Mouse (Mus musculus) left cerebral cortex, adult 2 months (tissue): Measurements from ENCODE around the gene Tpgs1. TPM values are rescaled to one million over a fixed set of nuclear protein-coding genes. Genes with fewer than 3 reads are reported as not detected.
A peak's percentile ranks its signal among the peaks of the same experiment; 100 is the strongest.

ENCODE experiments used
- DNase-seq, 2 experiments: peaks; one replicate each; pipeline ENCODE4 v3.0.0; 2021 to 2022; ENCODE audit warnings: low spot score in 2 of 2, mixed read lengths in 1 of 2; ENCODE audit errors: extremely low spot score in 1 of 2
- H3K27ac ChIP-seq: fragments of 200-600 bp; 2 replicates; pipeline ENCODE4 v1.8.1; 2022
- H3K4me3 ChIP-seq: fragments of 200-600 bp; 2 replicates; pipeline ENCODE4 v1.8.1; 2022
- CTCF ChIP-seq: fragments of 200-600 bp; IDR thresholded peaks from 2 replicates; pipeline ENCODE4 v1.8.1; 2022; ENCODE audit warnings: antibody characterized with exemption, mild to moderate bottlenecking, moderate library complexity
- intact Hi-C: fragments of 180-260 bp; cut with DNase I; formaldehyde crosslinking; loops from one replicate; pipeline ENCODE4 v1.15.1; 2025
- total RNA-seq, 2 experiments: library from RNA; stranded (reverse); gene quantifications; 2 replicates each; pipeline ENCODE4 v1.2.3; 2021

Tpgs1 gene
- total RNA-seq, 2 experiments from 2014 or later: 79.3 to 80.6 TPM

GRCm38 (mm10) chr10:79645711-79646110 is 23.5 kb upstream of the Tpgs1 start, which contains the start of gene Odf3l2:
Gene Odf3l2, minus strand, starts transcription at chr10:79645738.
- no peak for DNase-seq
- Histone ChIP-seq H3K27ac (no peak within 1 kb of the TSS), H3K4me3 (no peak within 1 kb of the TSS)
- no peak for TF ChIP-seq CTCF
- intact Hi-C loops: no loop called here

GRCm38 (mm10) chr10:79649070-79649751 is 20.0 kb upstream of the Tpgs1 start:
- intact Hi-C loops: loop anchor here (1.0 kb wide), 1 partner anchor 54 kb away; no protein-coding TSS in a partner anchor
- H3K4me3 ChIP-seq: no peak overlapping the region
- DNase-seq: peak; percentile 72 to 87
- TF ChIP-seq CTCF: peak; percentile 90
- no peak overlapping the region for H3K27ac ChIP-seq

GRCm38 (mm10) chr10:79652789-79653188 is 16.4 kb upstream of the Tpgs1 start:
- no peak overlapping the region for H3K27ac ChIP-seq
- intact Hi-C loops: no loop called here
- no peak for TF ChIP-seq CTCF
- no peak for DNase-seq
- no peak overlapping the region for H3K4me3 ChIP-seq

GRCm38 (mm10) chr10:79654946-79655395 is 14.2 kb upstream of the Tpgs1 start:
- Histone ChIP-seq H3K27ac (peak overlapping the region; percentile 33), H3K4me3 (no peak overlapping the region)
- peak in 1 of 2 experiments; percentile 56 for DNase-seq
- intact Hi-C loops: no loop called here
- TF ChIP-seq CTCF: no peak

GRCm38 (mm10) chr10:79658829-79659228 is 10.3 kb upstream of the Tpgs1 start:
- intact Hi-C loops: no loop called here
- H3K27ac ChIP-seq: no peak overlapping the region
- H3K4me3 ChIP-seq: no peak overlapping the region
- peak; percentile 11; the same call in 1 of the 2 replicates for TF ChIP-seq CTCF
- DNase-seq: no peak

GRCm38 (mm10) chr10:79660298-79660697 is 8.9 kb upstream of the Tpgs1 start:
- DNase-seq: no peak
- peak; percentile 33 for TF ChIP-seq CTCF
- intact Hi-C loops: loop anchor here (10.0 kb wide), 2 partner anchors 905 to 1225 kb away; partner anchors contain the start of gene Ccdc105
- no peak overlapping the region for H3K4me3 ChIP-seq
- no peak overlapping the region for H3K27ac ChIP-seq

- H3K4me3 ChIP-seq: no peak overlapping the region
- intact Hi-C loops: loop anchor here (10.0 kb wide), 2 partner anchors 907 to 1227 kb away; partner anchors contain the start of gene Ccdc105
- DNase-seq: no peak
- TF ChIP-seq CTCF: no peak
- no peak overlapping the region for H3K27ac ChIP-seq
These were observed 7.3 kb upstream of the Tpgs1 start for GRCm38 (mm10) chr10:79661861-79662260.

- peak; percentile 91 for TF ChIP-seq CTCF
- intact Hi-C loops: loop anchor here (10.0 kb wide), 2 partner anchors 909 to 1229 kb away; partner anchors contain the start of gene Ccdc105
- Histone ChIP-seq H3K4me3 (no peak within 1 kb of the TSS), H3K27ac (no peak within 1 kb of the TSS)
- DNase-seq: peak in 1 of 2 experiments; percentile 70
These were observed 5.0 kb upstream of the Tpgs1 start, which contains the start of gene Madcam1 for GRCm38 (mm10) chr10:79664131-79664665. Gene Madcam1, plus strand, starts transcription at chr10:79664559.

- Histone ChIP-seq H3K27ac (no peak overlapping the region), H3K4me3 (no peak overlapping the region)
- intact Hi-C loops: loop anchor here (10.0 kb wide), 2 partner anchors 910 to 1230 kb away; partner anchors contain the start of gene Ccdc105
- DNase-seq: no peak
- TF ChIP-seq CTCF: no peak
These were observed 4.1 kb upstream of the Tpgs1 start for GRCm38 (mm10) chr10:79665051-79665450.

- H3K27ac ChIP-seq: no peak overlapping the region
- DNase-seq: no peak
- no peak for TF ChIP-seq CTCF
- intact Hi-C loops: loop anchor here (10.0 kb wide), 2 partner anchors 912 to 1232 kb away; partner anchors contain the start of gene Ccdc105
- H3K4me3 ChIP-seq: no peak overlapping the region
These were observed 2.7 kb upstream of the Tpgs1 start for GRCm38 (mm10) chr10:79666493-79666892.

GRCm38 (mm10) chr10:79668076-79668475 is 1.1 kb upstream of the Tpgs1 start:
- intact Hi-C loops: loop anchor here (1.0 to 10.0 kb wide), 3 partner anchors 73 to 1233 kb away; partner anchors contain the start of gene Ccdc105
- TF ChIP-seq CTCF: no peak
- no peak for DNase-seq
- peak overlapping the region; percentile 99 for H3K27ac ChIP-seq
- H3K4me3 ChIP-seq: no peak overlapping the region

- no peak for TF ChIP-seq CTCF
- Histone ChIP-seq H3K4me3 (peak overlapping the region; percentile 94), H3K27ac (peak overlapping the region; percentile 99)
- intact Hi-C loops: loop anchor here (1.0 to 10.0 kb wide), 3 partner anchors 12 to 1235 kb away; partner anchors contain the start of gene Ccdc105
- peak; percentile 80 for DNase-seq
These were observed 448 bp downstream of the Tpgs1 start for GRCm38 (mm10) chr10:79669576-79670057.
